Mouse (Mus musculus) heart, postnatal 0 days (tissue): ENCODE data around the gene Lmx1b. TPM values are rescaled to one million over a fixed set of nuclear protein-coding genes. Genes with fewer than 3 reads are reported as not detected.
A peak's percentile ranks its signal among the peaks of the same experiment; 100 is the strongest.

Experiments
- ATAC-seq: fragments of 200-750 bp; cut with Nextera tagmentation; 2 replicates; pipeline ENCODE4 v1.8.0; 2017; ENCODE audit warnings: low read depth, moderate number of reproducible peaks, moderate library complexity; ENCODE audit not compliant: insufficient read depth
- DNase-seq: peaks from one replicate; pipeline ENCODE4 v3.0.0-alpha.2; 2016; ENCODE audit warnings: low spot score
- H3K27ac ChIP-seq: fragments of 300-500 bp; sonication (generic); 2 replicates; pipeline ENCODE4 v1.5.1; 2014; ENCODE audit warnings: low read depth, mild to moderate bottlenecking
- H3K27me3 ChIP-seq: fragments of 300-500 bp; sonication (generic); 2 replicates; pipeline ENCODE4 v1.6.1; 2014; ENCODE audit warnings: low read length, mixed read lengths; ENCODE audit not compliant: control insufficient read depth, insufficient read depth
- H3K36me3 ChIP-seq: fragments of 300-500 bp; sonication (generic); replicated peaks from 2 replicates; pipeline ENCODE4 v1.6.1; 2014; ENCODE audit warnings: low read length, mixed read lengths; ENCODE audit not compliant: control insufficient read depth, insufficient read depth
- H3K4me1 ChIP-seq: fragments of 300-500 bp; sonication (generic); 2 replicates; pipeline ENCODE4 v1.6.1; 2014; ENCODE audit warnings: antibody characterized with exemption; ENCODE audit not compliant: control insufficient read depth, insufficient read depth
- H3K4me2 ChIP-seq: fragments of 300-500 bp; sonication (generic); 2 replicates; pipeline ENCODE4 v1.6.1; 2014; ENCODE audit warnings: low read depth, mild to moderate bottlenecking, low read length, moderate library complexity
- H3K4me3 ChIP-seq: fragments of 300-500 bp; sonication (generic); 2 replicates; pipeline ENCODE4 v1.5.1; 2014; ENCODE audit warnings: low read depth, low read length
- H3K9ac ChIP-seq: fragments of 300-500 bp; sonication (generic); replicated peaks from 2 replicates; pipeline ENCODE4 v1.6.1; 2014; ENCODE audit warnings: low read depth, low read length, mixed read lengths
- H3K9me3 ChIP-seq: fragments of 300-500 bp; sonication (generic); replicated peaks from 2 replicates; pipeline ENCODE4 v1.6.1; 2016; ENCODE audit warnings: low read length; ENCODE audit not compliant: control insufficient read depth
- CTCF ChIP-seq: IDR thresholded peaks from 2 replicates; pipeline ENCODE4 v1.5.1; 2016; ENCODE audit warnings: antibody characterized with exemption, control low read depth, low read depth
- EP300 ChIP-seq: IDR thresholded peaks from 2 replicates; pipeline ENCODE4 v1.6.1; 2016; ENCODE audit warnings: antibody characterized with exemption, low read depth
- WGBS: fragments of 180-500 bp; shearing (Covaris S2); extraction: QIAGEN DNeasy Blood & Tissue Kit; methylation state at CpG from one replicate; pipeline ENCODE4 v1.1.7; 2014; 5-methylcytosine and 5-hydroxymethylcytosine counted together
- polyA plus RNA-seq: library from polyadenylated mRNA; unstranded; fragments of >200 nt; fragmentation: Nextera tagmentation; extraction: Ambion mirVana; gene quantifications from 2 replicates; pipeline ENCODE4 v1.2.1, GENCODE M21; 2015
- total RNA-seq: library from RNA; depleted of rRNA; stranded (reverse); fragments of >200 nt; gene quantifications from 2 replicates; pipeline ENCODE4 v1.2.3, GENCODE M21; 2014; ENCODE audit warnings: low replicate concordance

The Lmx1b gene
- total and polyA plus RNA-seq, 2 experiments from 2014 or later = not detected

DNA sequence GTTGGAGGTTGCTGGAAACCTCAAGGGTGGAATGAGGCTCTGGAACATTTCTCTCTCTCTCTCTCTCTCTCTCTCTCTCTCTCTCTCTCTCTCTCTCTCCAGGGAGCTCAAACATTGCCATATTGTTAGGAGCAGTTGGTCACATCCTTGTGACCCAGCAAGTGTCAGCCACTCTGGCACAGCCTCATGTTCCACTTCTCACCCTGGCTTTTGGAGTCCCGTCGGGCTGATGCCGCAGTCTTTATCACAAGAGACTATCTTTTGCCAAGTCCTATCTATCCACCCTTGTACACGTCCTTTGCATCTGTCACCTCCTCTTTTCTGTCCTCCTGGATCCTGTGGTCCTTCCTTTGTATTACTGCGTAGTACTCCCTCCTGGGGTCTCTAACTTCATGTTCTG, 94.3 kb downstream of the Lmx1b start:
- no peak for ATAC-seq
- peaks cover 58% of the 10 kb centered on the region for H3K27me3 ChIP-seq
- no peak overlapping the region for H3K9ac ChIP-seq

DNA sequence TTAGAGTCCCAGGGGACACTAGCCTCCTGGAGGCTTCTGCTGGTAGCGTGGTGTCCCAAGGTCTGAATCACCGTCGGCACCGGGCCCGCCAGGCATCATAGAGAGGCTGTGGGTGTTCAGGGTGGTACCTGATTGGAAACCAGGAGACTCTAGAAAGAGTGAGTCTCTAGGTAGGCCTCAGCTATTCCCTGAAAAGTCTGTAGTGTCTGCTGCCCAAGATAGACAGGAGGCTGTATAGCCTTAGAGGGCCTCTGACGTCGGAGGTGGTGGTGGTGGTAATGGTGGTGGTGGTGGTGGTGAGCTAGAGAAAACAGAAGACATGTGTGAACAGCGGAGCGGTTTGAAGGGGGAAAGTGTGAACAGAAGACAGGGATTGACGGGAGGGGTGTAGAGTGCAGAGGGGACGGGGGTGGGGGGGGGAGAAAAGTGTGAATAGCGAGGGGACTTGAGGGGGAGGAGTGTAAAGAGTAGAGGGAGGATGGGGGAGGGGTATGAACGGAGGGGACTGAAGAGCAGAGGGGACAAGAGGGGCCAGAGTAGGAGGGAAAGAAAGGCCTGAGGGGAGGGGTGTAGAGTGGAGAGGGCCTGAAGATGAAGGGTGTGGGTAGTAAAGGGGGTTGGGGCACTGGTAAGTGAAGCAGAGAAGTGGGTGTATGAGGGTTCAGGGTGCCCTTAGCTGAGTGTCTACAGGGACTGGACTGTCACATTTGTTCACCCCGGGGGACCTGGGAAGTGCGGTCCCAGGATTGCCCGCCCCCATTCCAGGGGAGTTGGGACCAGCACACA, 95.3 kb downstream of the Lmx1b start:
- H3K4me3 ChIP-seq = peak overlapping the region; percentile 41
- H3K9me3 ChIP-seq = 0 out of 2 replicates have a peak, but pooled peaks cover 4% of the 10 kb centered on the region
- H3K27ac ChIP-seq = no peak overlapping the region
- no peaks in the 10 kb centered on the region for H3K36me3 ChIP-seq
- peak overlapping the region; percentile 61 for H3K4me2 ChIP-seq
- H3K4me1 ChIP-seq = peaks cover 11% of the 10 kb centered on the region; the same call in 1 of the 2 replicates
- 23% methylated on average over 16 of the region's 16 CpGs for WGBS
- TF ChIP-seq CTCF (no peak), EP300 (no peak)
- ATAC-seq = no peak
- H3K9ac ChIP-seq = no peak overlapping the region
- no peak for DNase-seq
- peaks cover 64% of the 10 kb centered on the region for H3K27me3 ChIP-seq

More for the DNA sequence above, 94.3 kb downstream of the Lmx1b start:
- no peak overlapping the region for H3K4me3 ChIP-seq
- TF ChIP-seq CTCF = no peak
- no peak for TF ChIP-seq EP300
- H3K4me1 ChIP-seq = peaks cover 11% of the 10 kb centered on the region; the same call in 1 of the 2 replicates
- 78% methylated on average over 5 of the region's 5 CpGs for WGBS
- H3K4me2 ChIP-seq = no peak overlapping the region
- H3K9me3 ChIP-seq = 0 out of 2 replicates have a peak, but pooled peaks cover 4% of the 10 kb centered on the region
- DNase-seq = no peak
- H3K36me3 ChIP-seq = no peaks in the 10 kb centered on the region
- H3K27ac ChIP-seq = no peak overlapping the region

DNA sequence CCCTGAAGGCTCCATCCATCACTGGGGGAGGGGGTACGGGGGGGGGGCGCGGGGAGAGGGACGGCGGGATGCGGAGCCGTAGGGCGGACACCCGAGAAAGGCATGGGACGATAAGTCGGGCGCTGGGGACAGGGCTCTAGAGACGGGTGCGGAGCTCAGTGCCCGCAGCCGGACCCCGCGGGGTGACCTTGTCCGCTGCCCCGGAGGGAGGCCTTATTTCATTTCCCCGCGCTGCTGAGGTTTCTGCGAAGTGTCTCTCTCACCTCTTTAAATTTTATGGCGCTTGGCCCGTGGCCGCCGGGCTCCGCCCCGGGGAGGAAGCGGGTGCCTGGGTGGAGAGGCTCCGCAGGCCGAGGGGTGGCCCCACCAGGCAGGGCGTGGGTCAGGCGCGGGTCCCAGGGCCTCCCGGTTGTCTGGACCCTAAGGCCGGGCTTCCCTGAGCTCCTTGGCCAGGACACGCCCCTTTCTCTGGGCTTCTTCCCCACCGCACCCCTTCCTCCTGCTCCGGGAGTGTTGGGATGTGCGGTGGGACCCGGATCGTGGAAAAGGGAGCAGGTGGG, 96.0 kb downstream of the Lmx1b start:
- Histone ChIP-seq H3K9ac (peak overlapping the region; percentile 35; the same call in 1 of the 2 replicates), H3K27me3 (peaks cover 71% of the 10 kb centered on the region), H3K4me2 (peak overlapping the region; percentile 61), H3K4me3 (peak overlapping the region; percentile 41), H3K4me1 (peaks cover 11% of the 10 kb centered on the region; the same call in 1 of the 2 replicates), H3K27ac (no peak overlapping the region), H3K36me3 (no peaks in the 10 kb centered on the region), H3K9me3 (0 out of 2 replicates have a peak, but pooled peaks cover 4% of the 10 kb centered on the region)
- peak; percentile 30; the same call in 1 of the 2 replicates for ATAC-seq
- under 1% methylated on average over 32 of the region's 43 CpGs for WGBS
- no peak for TF ChIP-seq CTCF
- TF ChIP-seq EP300 = no peak
- no peak for DNase-seq

DNA sequence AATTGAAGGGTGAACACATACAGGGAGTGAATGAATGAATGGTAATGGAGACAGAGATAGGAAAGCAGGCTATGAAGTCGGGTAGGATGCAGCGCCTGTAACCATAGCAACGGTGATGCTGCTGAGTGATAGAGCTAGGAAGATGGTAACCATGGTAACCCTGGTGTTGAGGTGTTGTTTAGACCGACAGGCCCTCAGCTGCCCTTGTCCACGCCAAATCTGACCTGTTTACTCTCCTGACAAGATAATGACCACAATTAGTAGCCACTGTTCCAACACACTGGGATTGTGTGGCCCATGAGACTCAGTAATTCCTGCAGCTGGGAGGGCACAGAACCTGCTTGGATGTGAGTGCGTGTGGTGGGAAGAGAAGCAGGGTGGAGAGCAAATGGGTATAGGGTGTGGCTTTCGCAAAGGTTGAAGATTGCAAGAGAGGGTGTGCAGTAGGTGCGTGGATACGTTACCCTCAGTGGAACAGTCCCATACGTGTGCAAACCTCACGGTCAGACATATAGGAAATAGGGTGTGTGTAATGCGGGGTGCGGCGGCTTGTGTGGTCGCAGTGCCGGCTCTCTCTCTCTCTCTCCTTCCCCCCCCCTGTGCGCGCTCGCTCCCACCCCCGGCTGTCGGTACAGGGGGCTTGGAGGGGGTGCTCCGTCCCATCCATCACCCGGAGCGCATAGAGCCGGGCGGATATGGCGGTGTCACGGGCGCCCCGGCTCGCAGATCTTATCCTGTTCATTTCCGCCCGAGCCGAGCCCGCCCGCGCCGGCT, 96.7 kb downstream of the Lmx1b start:
- 0 out of 2 replicates have a peak, but pooled peaks have one; percentile 24 for ATAC-seq
- H3K4me1 ChIP-seq = peaks cover 11% of the 10 kb centered on the region; the same call in 1 of the 2 replicates
- H3K27me3 ChIP-seq = peaks cover 74% of the 10 kb centered on the region

DNA sequence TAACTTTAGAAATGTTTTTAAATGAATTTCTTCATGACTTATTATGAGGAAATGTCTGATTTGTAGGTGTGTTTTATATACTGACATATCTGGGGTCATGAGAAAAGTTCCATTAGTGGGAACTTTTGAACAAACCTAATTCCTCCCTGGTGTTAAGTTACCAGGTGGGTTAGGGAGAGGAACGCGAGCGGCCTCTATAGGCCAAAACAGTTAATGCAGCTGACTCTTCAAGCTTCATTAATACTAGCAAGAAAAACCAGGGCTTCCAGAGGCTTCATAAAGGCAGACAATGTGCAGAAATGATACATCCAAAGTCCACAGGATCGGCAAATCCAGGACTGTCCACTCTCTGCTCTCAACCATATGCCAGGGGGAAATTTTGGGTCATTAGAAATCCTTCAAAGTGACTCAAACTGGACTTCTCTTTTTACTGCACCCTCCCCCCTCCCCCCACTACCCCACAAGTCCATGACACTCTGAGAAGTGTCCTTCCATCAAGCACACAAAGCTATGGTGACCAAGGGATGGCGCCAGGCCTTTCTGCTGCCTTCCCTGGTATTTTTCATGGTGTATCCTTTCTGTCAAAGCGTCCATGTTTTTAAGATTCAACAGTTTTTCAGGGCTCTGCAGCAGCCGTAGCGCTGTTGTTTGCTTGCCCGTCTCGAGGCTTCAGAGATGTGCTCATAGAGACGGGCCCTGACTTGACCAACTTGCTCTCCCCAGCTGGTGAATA, 97.4 kb downstream of the Lmx1b start:
- H3K4me3 ChIP-seq = no peak overlapping the region

More for the DNA sequence above, 96.7 kb downstream of the Lmx1b start:
- no peak overlapping the region for H3K27ac ChIP-seq
- DNase-seq = no peak
- H3K4me3 ChIP-seq = peak overlapping the region; percentile 41
- TF ChIP-seq EP300 (no peak), CTCF (no peak)
- H3K9ac ChIP-seq = no peak overlapping the region
- 0 out of 2 replicates have a peak, but pooled peaks cover 4% of the 10 kb centered on the region for H3K9me3 ChIP-seq
- peak overlapping the region; percentile 61 for H3K4me2 ChIP-seq
- 3% methylated on average over 38 of the region's 38 CpGs for WGBS
- no peaks in the 10 kb centered on the region for H3K36me3 ChIP-seq

More for the DNA sequence above, 97.4 kb downstream of the Lmx1b start:
- Histone ChIP-seq H3K9ac (no peak overlapping the region), H3K4me2 (no peak overlapping the region), H3K36me3 (no peaks in the 10 kb centered on the region), H3K9me3 (0 out of 2 replicates have a peak, but pooled peaks cover 4% of the 10 kb centered on the region), H3K27me3 (peaks cover 73% of the 10 kb centered on the region), H3K27ac (no peak overlapping the region), H3K4me1 (peaks cover 11% of the 10 kb centered on the region; the same call in 1 of the 2 replicates)
- WGBS = 8% methylated on average over 11 of the region's 11 CpGs
- DNase-seq = peak; percentile 47
- no peak for ATAC-seq
- TF ChIP-seq CTCF = peak; percentile 65
- no peak for TF ChIP-seq EP300
